In genomic region chr4:74252245-74253105, GRCm38 (mm10) we compare ENCODE assay signal across 8 mouse cellular contexts. TPM values are rescaled to one million over a fixed set of nuclear protein-coding genes. Genes with fewer than 3 reads are reported as not detected.
DNase-seq lines count a peak whose midpoint lies in the region; ATAC-seq and TF ChIP-seq lines count a peak whose summit lies in the region.

No protein-coding gene starts in this region.

- peak overlapping the region; percentile 89 for H3K4me3 ChIP-seq in bone marrow, adult 2 months (replicated peaks; ENCODE audit: control insufficient read depth, low read depth, low read length)
- peak overlapping the region; percentile 85 for H3K4me3 ChIP-seq in forebrain, embryonic 14.5 days (ENCODE audit: low read depth, low read length)
- peak overlapping the region; percentile 89 for H3K4me3 ChIP-seq in limb, embryonic 13.5 days
- H3K4me3 ChIP-seq in midbrain, embryonic 13.5 days (replicated peaks): peak overlapping the region; percentile 71

- under 1% methylated on average over 46 of the region's 46 CpGs for WGBS in bone marrow, adult 2 months
- WGBS in forebrain, embryonic 14.5 days: 1% methylated on average over 46 of the region's 46 CpGs
- WGBS in limb, embryonic 13.5 days: under 1% methylated on average over 46 of the region's 46 CpGs
- WGBS in midbrain, embryonic 13.5 days: 1% methylated on average over 45 of the region's 46 CpGs

- H3K27ac ChIP-seq in bone marrow, adult 2 months (ENCODE audit: control insufficient read depth, insufficient read depth, low read depth, low read length, poor library complexity): peak overlapping the region; percentile 70
- H3K27ac ChIP-seq in forebrain, embryonic 14.5 days (ENCODE audit: low read depth, low read length): peak overlapping the region; percentile 88
- peak overlapping the region; percentile 74; the same call in 1 of the 2 replicates for H3K27ac ChIP-seq in limb, embryonic 13.5 days
- H3K27ac ChIP-seq in midbrain, embryonic 13.5 days: peak overlapping the region; percentile 88

- 0 out of 2 replicates have a peak, but pooled peaks have one; percentile 2 for TF ChIP-seq POLR2A in bone marrow, adult 2 months (IDR thresholded peaks at IDR 0.05; ENCODE audit: borderline replicate concordance, control insufficient read depth, low read depth, low read length)

- H3K4me2 ChIP-seq in forebrain, embryonic 14.5 days (ENCODE audit: low read length): peak overlapping the region; percentile 67
- H3K4me2 ChIP-seq in limb, embryonic 13.5 days (replicated peaks): peak overlapping the region; percentile 67
- peak overlapping the region; percentile 73 for H3K4me2 ChIP-seq in midbrain, embryonic 13.5 days (replicated peaks)

- no peaks in the 10 kb centered on the region for H3K4me1 ChIP-seq in bone marrow, adult 2 months (ENCODE audit: control insufficient read depth, insufficient read depth, low read length)
- peaks cover 4% of the 10 kb centered on the region for H3K4me1 ChIP-seq in forebrain, embryonic 14.5 days (ENCODE audit: control insufficient read depth, insufficient read depth, low read length)
- no peaks in the 10 kb centered on the region; the same call in 1 of the 2 replicates for H3K4me1 ChIP-seq in limb, embryonic 13.5 days
- H3K4me1 ChIP-seq in midbrain, embryonic 13.5 days (replicated peaks): peaks cover 13% of the 10 kb centered on the region

- peak overlapping the region; percentile 88 for H3K9ac ChIP-seq in forebrain, embryonic 14.5 days (ENCODE audit: low read length)
- H3K9ac ChIP-seq in limb, embryonic 13.5 days: peak overlapping the region; percentile 93
- peak overlapping the region; percentile 88 for H3K9ac ChIP-seq in midbrain, embryonic 13.5 days (replicated peaks)

- TF ChIP-seq CTCF in bone marrow, adult 2 months (IDR thresholded peaks at IDR 0.05; ENCODE audit: control insufficient read depth, insufficient read depth, low read length): no peak

- H3K36me3 ChIP-seq in forebrain, embryonic 14.5 days (ENCODE audit: control insufficient read depth, insufficient read depth, low read length): no peaks in the 10 kb centered on the region
- H3K36me3 ChIP-seq in limb, embryonic 13.5 days: no peaks in the 10 kb centered on the region
- no peaks in the 10 kb centered on the region for H3K36me3 ChIP-seq in midbrain, embryonic 13.5 days

- H3K27me3 ChIP-seq in forebrain, embryonic 14.5 days (replicated peaks; ENCODE audit: control insufficient read depth, insufficient read depth, low read length): no peaks in the 10 kb centered on the region
- H3K27me3 ChIP-seq in limb, embryonic 13.5 days: no peaks in the 10 kb centered on the region
- H3K27me3 ChIP-seq in midbrain, embryonic 13.5 days: no peaks in the 10 kb centered on the region

- no peaks in the 10 kb centered on the region for H3K9me3 ChIP-seq in forebrain, embryonic 14.5 days (replicated peaks; ENCODE audit: control insufficient read depth, low read length)
- H3K9me3 ChIP-seq in limb, embryonic 13.5 days: no peaks in the 10 kb centered on the region
- no peaks in the 10 kb centered on the region for H3K9me3 ChIP-seq in midbrain, embryonic 13.5 days

- DNase-seq in ovary, adult 18-20 months (ENCODE audit: low spot score): peak; percentile 11
- no peak for DNase-seq in ovary, postnatal 14 days (ENCODE audit: low spot score)
- peak; percentile 64 for DNase-seq in forebrain, embryonic 14.5 days (ENCODE audit: low spot score)
- peak; percentile 46 for DNase-seq in thymus, postnatal 14 days

- peak; percentile 42 for ATAC-seq in forebrain, embryonic 14.5 days
- ATAC-seq in inflammation-experienced regulatory T-cells, adult 6 months: peak; percentile 15
- peak; percentile 24 for ATAC-seq in limb, embryonic 13.5 days (ENCODE audit: low FRiP score, low read depth)
- ATAC-seq in midbrain, embryonic 13.5 days: peak; percentile 61

RNA-seq across cellular contexts. Expression of gene Kdm4c, which starts 10.2 kb away (rescaled TPM):
- polyA plus RNA-seq in bone marrow, adult 2 months (2011; ENCODE audit: insufficient read depth, insufficient read length, low replicate concordance, missing spikeins): 7.9 and 17.5 TPM in 2 replicates
- polyA plus RNA-seq in forebrain, embryonic 14.5 days (2014; fragmentation: Nextera tagmentation; extraction: Ambion mirVana): 14.7 and 19.9 TPM in 2 replicates
- 10 to 100 TPM; 29.1 to 34.6 (median 31.0) TPM for polyA plus RNA-seq in inflammation-experienced regulatory T-cells, adult 6 months (2017; shearing (Covaris generic))
- polyA plus RNA-seq in limb, embryonic 13.5 days (2015; fragmentation: Nextera tagmentation; extraction: Ambion mirVana): 15.0 and 15.9 TPM in 2 replicates
- 17.2 and 17.6 TPM in 2 replicates for polyA plus RNA-seq in midbrain, embryonic 13.5 days (2015; fragmentation: Nextera tagmentation; extraction: Ambion mirVana)
